In genomic region chr6:86853928-86854327, GRCm38 (mm10) we compare ENCODE assay signal across 17 mouse cellular contexts.
"Had no signal": no experiment of that assay in that cellular context is flagged by ENCODE, and none has a peak within 500 bp of the region (broad histone marks: within the 10 kb centered on the region; RNA-seq: fewer than 3 reads in every experiment).

No protein-coding gene starts in this region.

- H3K9ac ChIP-seq: limb, embryonic 12.5 days; limb, embryonic 15.5 days; liver, embryonic 14.5 days; liver, postnatal 0 days; lung, embryonic 14.5 days had no signal

- H3K4me2 ChIP-seq: limb, embryonic 12.5 days; limb, embryonic 15.5 days; liver, embryonic 11.5 days; lung, embryonic 14.5 days had no signal

- H3K9me3 ChIP-seq: limb, embryonic 12.5 days; limb, embryonic 15.5 days had no signal

- H3K4me3 ChIP-seq: limb, embryonic 12.5 days; limb, embryonic 15.5 days had no signal

- DNase-seq: kidney, adult 2 months; kidney, postnatal 10 days; kidney, postnatal 36 days; layer of hippocampus, adult 9-11 months; left cerebral cortex, postnatal 4 days; liver, postnatal 0 days; lung, embryonic 14.5 days; midbrain, embryonic 14.5 days; thymus, adult 2 months; thymus, postnatal 14 days; thymus, postnatal 4 days had no signal

- H3K27me3 ChIP-seq: limb, embryonic 12.5 days; limb, embryonic 15.5 days had no signal

- ATAC-seq: intestine, postnatal 0 days; liver, postnatal 0 days had no signal

- H3K27ac ChIP-seq: limb, embryonic 12.5 days; limb, embryonic 15.5 days; liver, embryonic 14.5 days; macrophage had no signal
